Mouse (Mus musculus): ENCODE results near the gene Optc. TPM values are rescaled to one million over a fixed set of nuclear protein-coding genes. Genes with fewer than 3 reads are reported as not detected.
A peak's percentile ranks its signal among the peaks of the same experiment; 100 is the strongest.

Gene Optc
- total RNA-seq, 1 experiment from 2014 or later = 1.2 TPM

DNA sequence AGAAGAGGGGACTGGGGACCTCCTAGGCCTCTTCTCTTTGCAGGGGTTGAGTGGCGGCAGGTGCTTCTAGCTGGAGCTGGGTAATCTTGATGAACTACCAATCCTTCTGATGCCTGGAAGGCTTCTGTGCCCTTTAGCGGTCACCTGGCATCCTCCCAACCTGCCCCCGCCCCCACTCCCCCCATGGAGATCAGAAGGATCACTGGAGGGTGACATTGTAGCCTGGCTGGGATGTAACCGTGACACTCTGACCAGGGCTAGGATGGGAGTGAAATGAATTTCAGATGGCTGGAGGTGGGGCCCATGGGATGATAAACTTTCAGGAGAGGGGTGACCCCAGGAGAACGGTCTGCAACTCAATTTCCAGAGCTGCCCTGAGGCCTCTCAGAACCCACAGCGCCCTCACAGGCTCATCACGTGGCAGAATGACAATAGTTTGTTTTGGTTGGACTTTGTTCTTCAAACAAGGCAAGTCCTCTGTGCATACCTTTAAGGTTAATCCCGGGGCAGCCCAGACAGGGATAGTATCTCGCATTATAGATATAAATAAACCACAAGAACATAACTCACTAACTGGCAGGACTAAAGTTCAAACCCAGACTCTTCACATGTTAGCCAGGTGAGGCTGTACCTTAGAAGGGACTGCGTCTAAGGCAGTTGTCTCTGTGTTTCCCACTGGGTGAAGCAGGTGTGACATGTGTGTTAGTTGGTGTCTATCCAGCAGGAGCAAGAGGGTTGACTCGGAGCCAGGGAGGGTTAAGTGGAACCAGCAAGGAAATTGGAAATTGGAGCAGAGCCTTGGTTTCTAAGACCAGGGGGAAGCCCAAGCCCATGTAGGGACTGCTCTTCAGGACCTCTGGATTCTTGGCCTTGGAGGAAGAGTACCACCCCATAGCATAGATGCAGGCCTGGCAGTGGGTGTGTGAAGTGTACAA, 25.2 kb downstream of the Optc start:
- DNase-seq = no peak

DNA sequence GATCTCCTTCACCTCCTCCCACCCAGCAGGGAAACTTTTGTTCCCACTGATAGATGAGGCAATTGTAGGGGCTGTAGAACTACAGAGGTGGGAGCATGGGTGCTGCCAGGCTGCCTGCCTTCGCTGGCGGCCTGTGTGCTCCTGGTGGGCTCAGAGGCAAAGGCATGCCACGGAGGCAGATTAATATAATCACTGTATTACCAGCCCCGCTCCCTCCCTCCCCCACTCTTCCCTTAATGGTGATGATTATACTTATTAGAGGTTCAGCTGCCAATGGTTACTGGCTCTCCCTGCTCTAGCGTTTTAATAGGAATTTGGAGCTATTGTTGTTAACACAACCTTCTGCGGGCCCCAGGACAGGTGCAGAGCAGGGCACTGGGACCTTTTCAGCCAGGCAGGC, 26.0 kb downstream of the Optc start:
- no peak for DNase-seq

DNA sequence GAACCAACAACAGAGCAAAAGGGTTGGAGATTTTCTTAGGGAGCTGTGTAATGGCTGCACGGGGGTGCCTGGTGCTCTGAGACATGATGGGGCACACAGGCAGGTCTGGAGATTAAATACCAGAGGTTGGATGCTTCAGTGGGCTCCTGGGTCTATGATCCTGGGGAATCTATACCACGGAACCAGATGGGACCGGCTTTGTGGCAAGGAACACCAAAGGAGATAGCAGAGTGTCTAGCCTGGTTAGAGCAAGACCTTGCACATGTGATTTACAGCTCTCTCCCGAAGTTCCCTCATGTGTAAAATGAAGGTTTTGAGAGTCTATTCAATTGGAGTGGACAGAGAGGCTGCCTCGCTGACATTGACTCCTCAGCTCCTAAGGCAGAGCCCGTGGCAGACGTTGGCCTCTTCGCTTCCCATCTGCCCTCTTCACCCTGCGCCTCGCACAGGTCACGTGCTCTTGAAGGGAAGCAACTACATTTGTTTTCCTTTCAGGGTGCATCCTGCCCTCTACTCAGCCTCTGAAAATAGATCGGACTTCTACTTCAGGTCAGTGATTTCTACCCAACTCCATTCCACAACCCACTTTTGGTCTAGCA, 28.9 kb downstream of the Optc start:
- DNase-seq = peak; percentile 39

DNA sequence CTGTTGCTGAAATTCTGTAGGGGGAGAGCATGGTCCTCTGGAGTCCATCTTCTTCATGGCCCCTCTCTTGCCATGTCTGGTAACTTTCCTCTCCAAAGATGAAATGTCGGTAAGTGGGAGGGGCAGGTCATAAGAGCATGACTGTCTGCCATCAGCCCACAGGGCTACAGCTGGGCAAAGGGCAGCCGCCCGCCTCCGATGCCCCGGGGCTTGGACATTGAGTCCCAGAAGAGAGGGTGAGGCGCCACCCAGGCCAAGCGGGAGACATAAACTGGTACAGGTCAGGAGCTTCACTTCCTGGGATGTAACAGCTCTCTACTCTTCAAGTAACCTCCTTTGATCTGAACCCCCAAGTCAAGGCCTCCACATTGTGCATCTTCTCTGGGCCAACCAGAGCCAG, 30.9 kb downstream of the Optc start:
- DNase-seq = no peak

DNA sequence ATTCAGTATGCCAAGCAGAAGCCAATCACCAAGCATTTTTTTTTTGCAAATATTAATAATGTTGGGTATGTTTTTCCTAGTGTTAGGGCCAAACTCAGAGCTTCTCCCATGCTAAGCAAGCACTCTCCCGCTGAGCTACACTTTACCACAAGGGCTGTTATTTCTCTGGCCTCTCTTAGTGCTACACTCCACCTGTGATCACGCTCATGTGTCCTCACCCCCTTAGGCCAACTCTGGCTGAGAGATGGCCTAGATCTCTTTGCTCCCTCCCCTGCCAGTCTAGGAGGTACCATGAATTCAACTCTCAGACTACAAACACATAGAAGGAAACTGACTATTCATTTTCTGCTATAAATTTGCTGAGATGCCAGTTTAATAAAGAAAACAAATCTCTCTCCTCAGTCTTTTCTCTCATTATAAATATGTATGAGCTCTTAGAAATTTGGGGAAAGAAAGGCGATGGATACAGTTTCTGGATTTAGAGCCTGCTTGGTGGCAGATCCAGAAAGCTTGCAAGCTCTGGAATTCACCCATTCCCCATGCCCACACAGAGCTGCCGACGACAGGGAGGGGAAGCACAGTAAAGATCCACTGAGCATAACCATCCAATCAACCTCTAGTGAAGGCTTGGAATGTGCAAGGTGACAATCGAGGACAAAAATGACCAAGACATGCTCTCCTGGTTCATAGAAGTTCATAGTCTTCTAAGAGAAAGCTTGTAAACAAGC, 34.5 kb downstream of the Optc start:
- DNase-seq = no peak

DNA sequence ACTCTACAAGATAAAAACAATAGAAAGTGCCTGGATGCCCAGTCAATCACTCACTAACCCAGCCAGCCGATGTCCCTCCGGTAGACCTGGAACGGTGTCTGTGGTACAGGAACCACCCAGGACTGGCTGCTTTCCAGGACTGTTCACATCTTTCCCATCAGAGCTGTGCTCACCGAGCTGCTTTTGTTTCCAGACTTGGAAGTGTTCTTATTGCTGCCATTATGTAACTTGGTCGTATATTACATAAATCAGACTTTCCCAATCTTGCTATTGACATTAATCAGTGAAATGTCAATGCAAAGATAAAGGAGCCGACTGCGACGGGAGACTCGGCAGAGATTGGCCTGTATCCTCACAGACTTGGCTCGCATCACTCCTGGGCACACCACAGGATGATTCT, 36.6 kb downstream of the Optc start:
- no peak for DNase-seq

DNA sequence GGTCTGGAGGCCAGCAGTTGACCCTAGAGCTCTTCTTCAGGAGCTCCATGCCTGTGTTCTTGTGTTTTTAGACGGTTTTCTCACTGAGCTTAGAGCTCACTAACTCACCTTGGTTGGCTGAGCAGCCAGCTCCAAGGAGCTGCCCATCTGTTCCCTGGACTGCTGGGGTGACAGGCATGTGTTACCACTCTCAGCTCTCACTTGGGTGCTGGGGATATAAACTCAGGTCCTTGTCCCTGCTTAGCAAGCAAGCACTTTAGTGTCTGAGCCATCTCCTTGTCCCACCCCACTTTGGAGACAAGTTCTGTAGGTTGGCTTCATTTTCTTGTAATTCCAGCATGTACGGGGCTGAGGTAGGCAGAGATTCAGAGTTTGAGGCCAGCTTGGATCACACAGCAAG, 38.6 kb downstream of the Optc start:
- no peak for DNase-seq

DNA sequence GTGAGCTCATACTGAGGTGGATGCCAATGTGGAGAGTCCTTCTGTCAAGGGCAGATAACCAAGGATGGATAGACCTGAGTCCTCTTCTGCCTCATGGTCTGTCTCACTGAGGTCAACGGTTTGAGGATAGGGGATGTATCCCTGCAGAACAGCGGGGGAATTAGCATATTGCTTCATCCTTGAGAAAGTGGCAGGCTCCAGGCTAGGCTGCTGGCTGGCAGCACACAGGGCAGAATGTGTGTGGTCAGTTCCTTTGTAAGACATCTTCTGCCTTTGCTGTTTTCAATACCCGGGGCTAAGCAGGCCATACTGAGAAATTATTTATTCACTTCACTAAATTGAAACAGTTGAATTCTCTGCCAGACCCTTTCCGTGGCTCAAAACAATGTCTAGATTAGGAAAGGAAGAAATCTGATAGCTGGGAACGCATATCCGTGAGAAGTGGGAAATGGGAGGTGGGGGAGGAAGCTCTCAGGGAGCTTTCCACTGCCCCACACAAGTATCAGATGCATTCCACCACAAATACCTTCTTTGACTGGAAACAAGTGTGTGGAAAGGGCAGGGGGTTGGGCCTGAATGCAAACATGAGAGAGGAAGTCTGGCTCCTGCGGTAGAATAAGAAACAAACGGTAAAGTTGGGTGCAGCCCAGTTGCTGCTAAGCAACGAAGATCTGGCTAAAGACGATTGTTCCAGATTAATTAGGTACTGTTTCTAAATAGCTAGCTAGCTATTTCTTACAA, 44.4 kb downstream of the Optc start:
- DNase-seq = no peak

DNA sequence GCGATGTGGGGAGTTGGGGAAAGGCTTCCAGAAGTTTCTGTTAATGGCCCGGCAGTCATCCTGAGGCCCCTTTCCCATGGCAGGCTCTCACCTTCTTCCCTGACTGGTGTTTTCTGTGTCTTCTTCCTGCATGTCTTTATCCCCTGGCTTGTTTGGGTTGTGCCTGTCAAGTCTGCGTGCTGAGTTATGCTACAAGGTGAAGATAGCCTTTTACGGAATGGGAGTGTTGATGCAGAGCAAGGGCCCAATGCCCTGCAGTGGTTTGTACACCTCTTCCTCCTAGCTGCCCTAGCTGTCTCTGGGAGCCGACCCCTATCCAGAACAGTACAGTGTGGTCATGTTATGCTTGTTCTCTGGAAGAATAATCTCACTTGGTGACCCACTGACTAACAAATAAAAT, 46.8 kb downstream of the Optc start:
- DNase-seq = no peak

DNA sequence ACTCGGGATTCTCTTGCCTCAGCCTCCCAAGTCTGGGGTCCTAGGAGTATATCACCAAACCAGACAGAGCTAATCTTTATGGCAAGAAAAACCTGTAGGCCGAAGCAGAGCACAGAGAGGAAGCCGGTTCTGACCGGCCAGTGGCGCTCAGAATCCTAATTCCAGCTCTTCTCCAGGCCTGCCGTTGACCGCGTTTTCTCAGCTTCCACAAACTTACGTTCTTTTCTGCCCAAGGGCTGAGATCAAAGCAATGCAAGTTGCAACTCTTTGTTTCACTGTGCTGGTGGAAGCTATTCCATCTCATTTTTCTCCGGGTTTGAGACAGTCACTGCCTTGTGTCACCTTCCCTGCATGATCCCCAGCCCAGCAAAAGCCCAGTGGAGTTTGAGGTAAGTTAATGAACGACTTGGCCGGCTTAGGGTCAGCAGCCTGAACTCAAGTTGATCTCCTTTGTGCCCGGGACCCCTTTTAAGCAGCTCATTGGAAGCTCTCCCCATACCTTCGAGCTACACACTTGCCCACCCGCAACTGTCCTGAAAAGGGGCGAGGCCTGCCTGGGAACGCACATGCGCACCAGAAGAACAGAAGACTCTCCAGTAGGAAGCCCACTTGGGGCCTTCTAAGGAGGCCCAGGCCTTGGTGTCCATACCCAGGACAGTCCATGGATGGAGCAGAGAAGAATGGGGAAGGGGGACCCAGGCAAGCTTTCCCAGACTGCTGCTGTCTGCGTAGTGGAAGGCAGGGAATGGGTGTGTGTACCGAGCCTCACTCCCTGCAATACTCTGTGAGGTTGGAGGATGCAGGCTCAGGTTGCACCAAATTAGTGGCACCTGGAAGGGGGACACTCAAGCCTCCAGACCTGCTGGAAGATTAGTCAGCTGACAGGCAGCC, 47.7 kb downstream of the Optc start:
- no peak for DNase-seq

DNA sequence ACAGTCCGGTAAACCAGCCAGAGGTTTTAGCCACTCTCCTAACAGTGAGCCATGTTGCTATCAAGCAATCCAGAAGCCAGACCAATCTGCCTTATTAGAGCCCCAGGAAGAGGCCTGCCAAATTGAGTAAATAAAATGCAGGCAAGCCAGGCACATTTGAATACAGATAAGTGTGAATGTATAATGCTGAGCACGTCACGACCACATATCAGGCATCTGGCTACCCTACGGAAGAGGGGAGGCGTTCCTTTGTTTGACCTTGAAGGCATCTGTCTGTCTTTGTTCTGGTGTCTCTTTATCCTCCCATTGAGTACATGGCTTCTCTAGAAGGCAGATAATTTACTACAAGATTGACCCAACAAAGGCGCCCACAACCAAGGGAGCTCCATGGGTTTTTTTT, 48.5 kb downstream of the Optc start:
- DNase-seq = no peak

DNA sequence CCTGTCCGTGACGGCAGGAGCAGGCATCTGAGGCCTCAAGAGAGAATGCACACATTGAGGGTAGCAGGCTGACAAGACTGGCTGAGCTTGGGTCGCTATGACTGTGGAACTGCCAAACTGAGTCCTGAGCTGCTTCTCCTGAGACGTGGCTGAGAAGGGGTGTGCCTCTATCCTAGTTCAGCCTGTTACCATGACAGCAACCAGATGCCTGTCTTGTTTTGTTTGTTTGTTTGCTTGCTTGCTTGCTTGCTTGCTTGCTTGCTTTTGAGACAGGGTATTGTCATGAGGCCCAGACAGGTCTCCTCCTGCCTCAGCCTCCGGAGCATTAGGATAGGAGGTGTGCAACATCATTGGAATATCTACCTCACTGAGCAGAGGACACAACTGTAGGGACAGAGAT, 50.0 kb downstream of the Optc start:
- DNase-seq = no peak

DNA sequence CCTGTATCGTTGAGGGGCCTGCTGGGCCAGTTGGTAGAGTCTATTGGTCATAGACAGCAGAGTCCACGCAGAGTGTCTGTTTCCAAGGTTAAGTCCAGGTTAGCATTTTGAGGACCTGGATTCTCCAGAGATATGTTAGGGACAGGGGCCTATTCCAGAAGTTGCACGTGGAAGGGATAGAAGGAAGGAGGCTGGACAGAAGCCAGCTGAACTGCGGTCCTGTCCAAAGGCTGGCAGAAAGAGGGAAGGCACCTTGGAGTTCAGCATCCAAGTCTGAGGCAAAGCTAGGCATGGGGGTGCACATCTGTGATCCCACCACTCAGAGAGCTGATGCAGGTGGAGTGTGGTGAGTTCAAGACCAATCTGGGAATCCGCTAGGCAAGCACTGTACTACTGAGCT, 50.6 kb downstream of the Optc start:
- no peak for DNase-seq

DNA sequence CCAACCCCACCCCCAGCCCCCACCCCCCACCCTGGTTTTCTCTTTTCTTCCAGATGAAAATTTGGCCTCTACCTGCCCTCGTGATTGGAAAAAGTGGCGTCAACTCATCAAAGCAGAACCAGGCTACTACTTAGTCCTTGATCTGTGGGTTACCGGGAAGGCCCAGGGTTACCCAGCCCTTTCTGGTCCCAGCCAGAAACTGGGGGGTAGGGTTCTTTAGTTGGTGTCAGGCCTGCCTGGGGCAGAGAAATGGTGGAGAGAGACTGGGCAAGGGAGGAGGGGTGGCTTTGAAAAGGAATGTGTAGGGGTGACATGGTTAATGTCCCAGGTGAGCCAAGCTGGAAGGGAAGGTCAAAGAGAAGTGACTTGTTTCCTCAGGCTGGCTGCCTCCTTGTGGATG, 51.1 kb downstream of the Optc start:
- no peak for DNase-seq

DNA sequence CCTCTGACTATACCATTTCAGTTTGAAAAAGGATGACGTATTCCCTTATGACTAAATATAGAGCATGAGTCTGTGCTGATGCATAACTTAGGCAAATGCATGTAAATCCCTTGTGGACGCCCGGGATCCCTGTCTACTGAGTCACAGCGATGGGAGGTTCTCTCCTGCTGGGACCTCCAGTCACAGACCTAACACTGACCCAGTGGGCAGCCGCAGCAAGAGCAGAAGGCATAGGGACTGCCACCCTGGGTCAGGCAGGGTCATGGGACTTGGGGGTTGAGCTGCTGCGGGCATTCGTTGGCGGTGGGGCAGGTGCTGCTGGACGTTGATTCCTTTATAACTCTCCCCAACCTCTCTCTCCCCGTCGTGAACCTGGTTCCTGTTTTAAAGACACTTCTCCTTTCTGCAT, 51.7 kb downstream of the Optc start:
- no peak for DNase-seq

DNA sequence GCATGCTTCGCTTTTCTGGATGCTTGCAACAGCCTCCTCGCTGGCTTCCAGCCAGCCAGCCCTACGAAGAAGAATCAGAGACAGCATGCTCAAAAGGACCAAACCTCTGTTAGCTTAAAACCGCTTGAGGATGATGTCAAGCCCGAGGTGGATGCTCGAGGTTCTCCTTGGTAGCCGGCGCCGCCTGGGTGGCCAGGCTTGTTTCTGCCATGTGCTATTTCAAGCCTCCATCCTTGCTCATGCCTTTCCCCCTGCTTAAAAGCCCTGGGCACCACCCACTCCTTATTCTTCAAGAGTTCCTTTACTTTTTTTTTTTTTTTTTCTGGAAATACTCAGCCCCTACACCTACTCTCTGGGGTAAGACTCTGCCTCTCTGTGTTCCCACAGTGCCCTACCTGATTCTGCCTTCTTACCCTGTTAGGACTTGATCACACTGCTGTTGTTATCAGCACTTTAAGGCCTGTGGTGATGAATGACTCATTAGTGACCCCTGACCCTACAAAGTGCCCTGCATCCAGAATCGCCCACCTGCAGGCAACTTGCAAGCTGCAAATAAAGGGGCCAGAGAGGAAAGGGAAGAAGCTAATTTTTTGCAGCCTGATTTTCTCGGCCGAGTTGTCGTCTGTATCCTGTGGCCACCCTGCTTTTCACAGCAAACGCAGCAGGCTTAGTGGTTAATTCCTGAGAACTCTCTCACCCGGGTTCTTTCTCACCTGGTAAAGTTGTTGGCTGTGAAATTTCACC, 52.4 kb downstream of the Optc start:
- DNase-seq = peak; percentile 25

DNA sequence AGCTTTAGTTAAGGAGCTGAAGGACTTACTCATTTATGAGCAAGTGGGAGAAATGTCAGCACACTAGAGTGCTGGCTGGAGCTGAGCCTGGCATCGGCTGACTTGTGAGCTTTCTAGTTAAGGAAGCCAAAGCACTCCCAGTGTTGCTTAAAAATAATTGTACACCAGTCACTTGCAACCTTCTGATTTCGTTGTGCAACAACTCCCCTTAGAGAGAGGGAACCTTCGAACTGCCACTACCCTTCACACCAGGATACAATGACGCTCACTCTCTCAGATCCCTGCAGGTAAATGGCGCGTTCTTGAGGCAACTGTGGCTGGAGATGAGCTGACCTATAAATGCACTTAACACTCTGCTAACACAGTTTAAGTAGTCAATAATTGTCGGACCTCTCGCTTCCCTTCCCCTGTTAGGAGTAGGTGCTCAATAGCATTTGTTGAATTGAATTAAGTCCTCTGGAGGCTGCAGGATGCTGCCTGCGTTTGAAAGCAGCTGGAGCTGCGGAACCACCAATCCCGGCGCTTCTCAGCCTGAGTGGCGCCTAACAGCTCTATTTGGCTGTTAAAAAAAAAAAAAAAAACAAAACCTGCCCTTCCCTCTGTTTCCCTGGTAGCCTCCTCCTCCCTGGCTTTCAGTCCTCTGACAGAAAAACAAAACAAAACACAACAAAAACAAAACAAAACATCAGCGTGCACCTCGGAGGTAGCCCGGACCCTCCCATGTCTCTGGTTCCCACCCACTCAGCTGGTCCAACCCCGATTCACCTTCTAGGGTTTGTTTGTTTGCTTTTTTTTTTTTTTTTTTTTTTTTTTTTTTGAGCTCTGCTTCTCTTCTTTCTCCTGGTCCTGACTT, 53.2 kb downstream of the Optc start:
- peak; percentile 52 for DNase-seq

Measured in adrenal gland, postnatal 14 days (tissue).